Mouse (Mus musculus) spleen, postnatal 10 days (tissue): ENCODE results near the gene Trim2.
A peak's percentile ranks its signal among the peaks of the same experiment; 100 is the strongest.

ENCODE experiments used
- DNase-seq, 2 experiments: peaks; one replicate each; pipeline ENCODE4 v3.0.0; 2021 to 2022; ENCODE audit warnings: low spot score in 2 of 2

The Trim2 gene

GRCm38 (mm10) chr3:84324000-84324399, 17.3 kb upstream of the Trim2 start:
- no peak for DNase-seq

GRCm38 (mm10) chr3:84319504-84319903, 12.8 kb upstream of the Trim2 start:
- DNase-seq: no peak

GRCm38 (mm10) chr3:84318865-84319264, 12.2 kb upstream of the Trim2 start:
- DNase-seq: no peak

- DNase-seq: peak in 1 of 2 experiments; percentile 46
Observed at GRCm38 (mm10) chr3:84314651-84315191, 8.0 kb upstream of the Trim2 start.

GRCm38 (mm10) chr3:84313801-84314541, 7.3 kb upstream of the Trim2 start:
- DNase-seq: no peak

- peak in 1 of 2 experiments; percentile 57 for DNase-seq
Observed at GRCm38 (mm10) chr3:84313003-84313800, 6.5 kb upstream of the Trim2 start.

- DNase-seq: no peak
Observed at GRCm38 (mm10) chr3:84312326-84312725, 5.6 kb upstream of the Trim2 start.

- no peak for DNase-seq
Observed at GRCm38 (mm10) chr3:84307516-84307915, 839 bp upstream of the Trim2 start.

- no peak for DNase-seq
Observed at GRCm38 (mm10) chr3:84305722-84306510, 761 bp downstream of the Trim2 start.

GRCm38 (mm10) chr3:84305010-84305692, 1.5 kb downstream of the Trim2 start:
- DNase-seq: peak in 1 of 2 experiments; percentile 61

- DNase-seq: peak in 1 of 2 experiments; percentile 51
Observed at GRCm38 (mm10) chr3:84304339-84305009, 2.2 kb downstream of the Trim2 start.

- DNase-seq: no peak
Observed at GRCm38 (mm10) chr3:84303395-84303949, 3.2 kb downstream of the Trim2 start.

- DNase-seq: peak in 1 of 2 experiments; percentile 72
Observed at GRCm38 (mm10) chr3:84302273-84302672, 4.4 kb downstream of the Trim2 start.

GRCm38 (mm10) chr3:84301674-84302073, 5.0 kb downstream of the Trim2 start:
- DNase-seq: no peak

GRCm38 (mm10) chr3:84298186-84298585, 8.5 kb downstream of the Trim2 start:
- no peak for DNase-seq

- no peak for DNase-seq
Observed at GRCm38 (mm10) chr3:84296676-84297075, 10.0 kb downstream of the Trim2 start.

- DNase-seq: no peak
Observed at GRCm38 (mm10) chr3:84294734-84295133, 11.9 kb downstream of the Trim2 start.

- DNase-seq: no peak
Observed at GRCm38 (mm10) chr3:84293666-84294595, 12.7 kb downstream of the Trim2 start.

GRCm38 (mm10) chr3:84292238-84292637, 14.4 kb downstream of the Trim2 start:
- DNase-seq: no peak
